Mouse (Mus musculus) spleen, adult 2 months (tissue): ENCODE measurements at regions not wholly inside any gene's neighbourhood (a gene's known extent, or its start where the extent isn't known, plus 50 kb on each side); places are given as distances from the start of the nearest gene placed in this dataset.

ENCODE experiments used
- CTCF ChIP-seq: fragments of 200-500 bp; IDR thresholded peaks from 2 replicates; pipeline ENCODE4 v1.5.1; 2011; ENCODE audit warnings: mild to moderate bottlenecking, inconsistent platforms; ENCODE audit not compliant: insufficient read depth, insufficient read length, insufficient replicate concordance; ENCODE audit errors: extremely low read depth
- POLR2A ChIP-seq: fragments of 200-500 bp; IDR thresholded peaks from 2 replicates; pipeline ENCODE4 v1.6.1; 2011; ENCODE audit warnings: low read depth, low read length, inconsistent platforms

GRCm38 (mm10) chr2:75161075-75161474, 335.5 kb downstream of the Mtx2 start:
- TF ChIP-seq POLR2A (no peak), CTCF (no peak)
